Mouse (Mus musculus): Measurements from ENCODE around the gene Ctrl.
A peak's percentile ranks its signal among the peaks of the same experiment; 100 is the strongest.

Ctrl gene

DNA sequence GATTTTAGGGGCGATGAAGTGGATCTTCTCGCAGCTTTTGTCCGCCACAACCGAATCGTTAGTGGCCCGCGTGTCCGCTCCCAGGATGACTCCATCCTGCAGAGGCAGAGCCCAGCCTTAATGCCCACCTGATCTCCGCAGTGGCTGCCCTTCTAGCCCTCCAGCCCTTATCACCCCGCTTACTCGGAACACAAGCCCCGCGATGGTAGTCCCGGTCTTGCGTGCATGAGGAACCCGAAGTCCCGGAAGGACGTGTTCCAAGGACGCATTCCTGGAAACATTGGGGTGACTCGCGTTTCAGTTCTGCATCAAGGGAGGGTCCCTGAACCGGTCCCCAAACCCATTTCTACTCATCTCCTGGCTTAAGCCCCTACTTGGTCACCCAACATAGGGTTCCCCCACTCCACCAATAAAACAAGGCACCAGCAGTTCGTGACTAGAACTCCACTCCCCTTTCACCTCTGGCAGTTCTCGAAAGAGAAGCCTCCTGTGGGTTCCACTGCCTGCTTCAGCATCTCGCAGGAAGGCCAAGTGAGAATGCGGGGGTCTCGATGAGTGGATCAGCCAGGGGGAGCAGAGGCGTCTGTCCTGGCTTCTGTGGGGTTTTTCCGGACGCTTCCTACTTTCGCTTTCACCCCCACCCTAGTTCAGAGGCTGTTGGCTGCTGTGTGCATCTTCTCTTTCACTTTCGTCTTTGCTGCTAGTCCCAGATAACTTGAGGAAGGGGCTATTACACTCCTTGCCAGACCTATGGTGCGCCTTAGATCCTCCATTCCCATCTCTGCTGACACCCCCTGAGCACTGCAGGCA is 4.0 kb upstream of the Ctrl start:
- DNase-seq (ENCODE audit: low spot score) = no peak

- DNase-seq (ENCODE audit: low spot score) = peak; percentile 42
Observed at GRCm38 (mm10) chr8:105936866-105937475, 3.3 kb upstream of the Ctrl start.

DNA sequence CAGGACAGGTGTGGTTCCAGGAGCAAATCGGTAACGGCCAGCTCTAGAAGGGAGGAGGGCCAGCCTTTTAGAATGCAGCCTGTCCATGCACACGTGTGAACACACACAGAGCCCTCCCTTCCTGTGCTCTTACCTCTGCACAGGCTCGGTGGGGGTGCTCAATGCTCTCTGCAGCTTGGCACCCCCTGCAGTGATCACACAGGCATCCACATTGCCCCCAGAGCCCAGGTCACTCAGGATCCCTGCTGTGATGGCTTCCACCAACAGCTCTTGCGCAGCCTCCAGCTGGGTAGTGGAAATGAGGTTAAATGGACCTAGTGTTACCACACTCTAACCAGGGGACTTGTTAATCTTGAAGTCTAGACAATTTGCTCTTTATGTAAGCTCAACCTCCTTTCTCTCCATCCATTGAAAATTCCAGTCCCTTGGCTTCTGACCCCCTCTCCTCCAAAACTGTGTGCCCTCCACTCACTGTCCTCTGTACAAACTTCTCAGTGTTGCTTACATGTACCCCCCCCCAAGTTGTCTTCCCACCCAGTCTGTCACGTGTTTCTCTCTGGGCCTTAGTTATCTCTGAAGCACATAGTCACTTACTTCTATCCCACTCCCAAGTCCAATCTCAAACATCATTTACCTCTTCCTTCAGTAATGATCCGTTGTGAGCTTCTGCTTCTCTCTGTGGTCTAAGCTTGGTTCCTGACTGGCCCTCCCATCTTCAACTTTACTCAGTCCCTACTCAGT is 2.4 kb upstream of the Ctrl start:
- DNase-seq (ENCODE audit: low spot score) = no peak

DNA sequence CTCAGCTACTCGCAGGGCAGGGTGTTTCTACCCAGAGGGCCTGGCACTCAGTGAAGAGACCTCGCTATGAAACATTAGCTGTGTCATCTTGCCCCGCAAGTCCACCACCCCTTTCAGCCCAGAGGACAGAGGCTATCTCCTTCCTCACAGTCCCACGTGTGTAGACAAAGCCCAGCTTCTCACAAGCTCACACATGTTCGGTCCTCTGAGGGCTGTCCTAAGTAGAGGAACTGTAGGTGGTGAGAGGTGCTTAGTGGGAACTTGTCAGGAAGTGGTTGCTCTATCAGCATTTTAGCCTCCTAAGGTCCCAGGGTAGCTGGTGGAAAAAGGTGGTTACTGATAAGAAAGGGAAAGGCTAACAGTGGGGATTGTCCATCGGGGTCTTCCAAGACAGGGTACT is 1.4 kb upstream of the Ctrl start:
- DNase-seq (ENCODE audit: low spot score) = no peak

DNA sequence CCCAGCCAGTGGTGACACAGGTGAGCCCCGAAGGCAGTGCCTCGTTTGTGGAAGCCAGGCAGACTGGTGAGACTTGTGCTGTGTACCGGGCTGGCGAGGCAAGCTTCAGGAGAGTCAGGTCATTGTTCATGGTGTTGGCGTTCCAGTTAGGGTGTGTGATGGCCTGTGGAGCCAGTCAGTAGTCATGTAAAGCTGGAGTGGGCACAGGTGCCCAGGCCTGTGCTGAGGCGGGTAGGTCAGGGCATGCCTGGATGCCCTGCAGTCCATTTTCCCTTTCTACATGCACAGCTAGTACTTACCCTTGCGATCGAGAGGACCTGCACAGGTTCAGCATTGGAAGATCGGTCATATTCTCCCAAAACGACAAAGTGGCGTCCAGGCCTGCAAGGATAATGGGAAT is 1.1 kb downstream of the Ctrl start:
- DNase-seq (ENCODE audit: low spot score) = no peak

DNA sequence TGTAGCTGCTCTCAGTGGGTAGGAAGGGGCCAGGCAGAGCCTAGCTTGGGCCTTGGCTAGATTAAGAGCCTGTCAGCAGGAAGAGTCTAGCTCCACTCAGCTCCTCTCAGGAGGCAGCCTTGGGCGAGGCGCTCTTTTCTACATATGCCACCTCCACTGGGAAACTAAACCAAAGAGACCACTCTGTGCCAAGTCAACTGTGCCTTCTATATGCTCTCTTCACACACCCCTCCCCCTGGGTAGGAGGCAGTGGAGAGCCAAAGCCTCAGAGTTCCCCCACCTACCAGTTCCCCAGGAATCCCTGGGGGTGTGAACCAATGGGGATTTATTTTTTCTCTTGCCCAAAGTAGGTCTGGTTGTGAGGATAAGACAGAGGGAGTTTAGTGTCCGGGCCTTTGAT is 2.4 kb downstream of the Ctrl start:
- no peak for DNase-seq (ENCODE audit: low spot score)

DNA sequence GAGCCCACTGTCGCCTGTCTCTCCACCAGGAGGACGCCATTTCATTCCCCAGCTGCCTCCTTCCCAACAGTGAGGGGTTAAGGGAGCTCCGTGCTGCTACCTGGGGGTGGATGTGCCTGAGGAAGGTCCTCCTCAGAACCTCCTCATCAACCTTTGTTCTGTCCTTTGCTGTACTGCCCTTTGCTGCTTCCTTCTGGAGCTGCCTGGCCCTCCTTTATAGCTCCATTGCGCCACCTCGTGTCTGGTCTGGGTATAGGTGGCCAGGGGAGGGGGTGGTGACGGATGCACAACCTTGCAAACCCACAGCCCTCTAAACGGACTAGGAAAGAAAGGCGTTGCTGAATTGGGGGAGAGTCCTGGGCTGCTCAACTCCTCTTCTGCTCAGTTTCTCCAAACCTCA is 3.1 kb downstream of the Ctrl start:
- DNase-seq (ENCODE audit: low spot score) = peak; percentile 68

GRCm38 (mm10) chr8:105925123-105925522 is 8.5 kb downstream of the Ctrl start:
- DNase-seq (ENCODE audit: low spot score) = no peak

DNA sequence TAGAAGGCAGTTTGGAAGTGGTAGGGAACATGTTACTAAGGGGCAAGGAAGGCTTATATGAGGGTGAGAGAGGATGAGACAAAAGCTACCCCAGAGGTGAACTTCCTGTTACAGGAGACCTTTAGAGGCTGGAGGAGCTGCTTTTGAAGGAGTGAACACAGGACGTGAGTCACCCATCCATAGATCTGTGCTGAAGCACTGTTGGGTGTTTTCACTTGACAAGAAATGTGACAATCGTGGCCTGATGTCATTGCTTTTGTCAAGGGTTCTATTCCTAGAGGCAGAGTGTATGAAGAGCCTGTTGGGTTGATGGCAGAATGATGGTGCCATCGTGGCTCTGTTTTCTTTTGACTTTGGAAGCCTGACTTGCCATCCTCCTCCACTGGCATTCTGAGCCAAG is 14.3 kb downstream of the Ctrl start:
- no peak for DNase-seq (ENCODE audit: low spot score)

DNA sequence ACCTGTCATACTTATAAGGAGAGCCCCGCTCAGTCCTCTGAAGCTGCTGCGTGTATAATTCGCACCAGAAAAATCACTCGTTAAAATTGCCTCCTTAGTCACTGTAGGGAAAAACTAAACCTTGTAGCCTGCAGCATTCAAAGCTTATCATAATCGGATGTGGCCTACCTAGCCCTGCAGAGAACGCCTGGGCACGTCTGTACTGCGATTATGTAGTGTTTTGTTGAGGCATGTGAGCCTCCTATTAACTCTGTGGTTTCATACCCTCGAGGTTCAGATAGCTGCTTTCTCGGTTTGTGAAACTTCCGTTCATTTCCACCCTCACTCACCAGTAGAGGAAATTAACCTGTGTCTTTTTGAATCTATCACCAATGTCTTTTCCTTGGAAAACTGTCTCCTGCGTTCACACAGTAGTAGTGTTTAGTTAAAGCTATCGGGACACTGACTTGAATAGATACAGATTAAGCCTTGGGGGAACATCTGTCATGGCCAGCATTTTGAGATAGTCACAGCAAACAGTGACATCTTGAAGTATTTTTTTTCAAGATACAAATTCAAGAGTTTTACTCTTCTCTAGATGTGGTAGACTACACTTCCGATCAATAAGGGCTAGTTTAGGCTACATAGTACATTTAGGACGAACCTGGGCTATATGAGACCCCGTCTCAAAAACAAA is 32.6 kb downstream of the Ctrl start:
- DNase-seq (ENCODE audit: low spot score) = no peak

- peak; percentile 73 for DNase-seq (ENCODE audit: low spot score)
Observed at GRCm38 (mm10) chr8:105900180-105900940, 33.3 kb downstream of the Ctrl start, which contains the start of gene Pskh1. TSS of gene Pskh1 (plus strand) at chr8:105900441.

GRCm38 (mm10) chr8:105897801-105898480 is 35.7 kb downstream of the Ctrl start:
- no peak for DNase-seq (ENCODE audit: low spot score)

GRCm38 (mm10) chr8:105893339-105893738 is 40.3 kb downstream of the Ctrl start, which contains the start of gene Nrn1l:
TSS of gene Nrn1l (plus strand) at chr8:105893567.
- no peak for DNase-seq (ENCODE audit: low spot score)

DNA sequence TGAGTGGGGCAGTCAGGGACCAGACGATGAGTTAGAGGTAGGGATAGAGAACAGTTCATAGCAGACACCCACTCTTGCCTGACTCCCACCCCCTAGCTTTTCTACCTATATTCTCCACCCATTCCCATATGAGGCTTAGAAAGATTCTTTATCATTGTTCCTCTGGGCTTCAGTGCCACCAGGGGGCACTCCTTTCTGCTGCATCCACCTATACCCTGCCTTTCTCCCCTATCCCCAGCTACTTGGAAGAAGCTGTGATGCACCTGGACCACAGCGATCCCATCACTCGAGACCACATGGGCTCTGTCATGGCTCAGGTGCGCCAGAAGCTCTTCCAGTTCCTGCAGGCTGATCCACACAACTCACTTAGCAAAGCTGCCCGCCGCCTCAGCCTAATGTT is 41.2 kb downstream of the Ctrl start:
- DNase-seq (ENCODE audit: low spot score) = no peak

GRCm38 (mm10) chr8:105890870-105891269 is 42.8 kb downstream of the Ctrl start:
- no peak for DNase-seq (ENCODE audit: low spot score)

GRCm38 (mm10) chr8:105889756-105890465 is 43.8 kb downstream of the Ctrl start:
- no peak for DNase-seq (ENCODE audit: low spot score)

All from urinary bladder, postnatal 10 days (tissue).